Mouse (Mus musculus) adrenal gland, adult 2 months (tissue): Measurements from ENCODE around the gene Gpr89. TPM values are rescaled to one million over a fixed set of nuclear protein-coding genes. Genes with fewer than 3 reads are reported as not detected.

ENCODE experiments used
- DNase-seq: peaks from one replicate; pipeline ENCODE4 v3.0.0; 2021
- long read RNA-seq: library from polyadenylated mRNA; stranded (forward); transcript quantifications from one replicate; pipeline ENCODE4 v2.0.0, GENCODE M21; 2021
- polyA plus RNA-seq: library from polyadenylated mRNA; depleted of rRNA; stranded (reverse); fragments of >200 nt; gene quantifications from 2 replicates; pipeline ENCODE4 v1.2.3, GENCODE M21; 2012; rRNA removed
- total RNA-seq, 2 experiments: library from RNA; stranded (reverse); gene quantifications; 2 replicates each; pipeline ENCODE4 v1.2.3; 2021

Gene Gpr89
- total RNA-seq (10 to 100 TPM; 27.9 to 34.4 TPM), polyA plus RNA-seq (8.6 and 10.7 TPM in 2 replicates)
- long read RNA-seq, full-length matches to known transcripts = 18 of 23 reads
- long read RNA-seq, partial matches to known transcripts = 1 of 23 reads
- long read RNA-seq, other reads (novel, unspliced or antisense) = 4 of 23 reads

DNA sequence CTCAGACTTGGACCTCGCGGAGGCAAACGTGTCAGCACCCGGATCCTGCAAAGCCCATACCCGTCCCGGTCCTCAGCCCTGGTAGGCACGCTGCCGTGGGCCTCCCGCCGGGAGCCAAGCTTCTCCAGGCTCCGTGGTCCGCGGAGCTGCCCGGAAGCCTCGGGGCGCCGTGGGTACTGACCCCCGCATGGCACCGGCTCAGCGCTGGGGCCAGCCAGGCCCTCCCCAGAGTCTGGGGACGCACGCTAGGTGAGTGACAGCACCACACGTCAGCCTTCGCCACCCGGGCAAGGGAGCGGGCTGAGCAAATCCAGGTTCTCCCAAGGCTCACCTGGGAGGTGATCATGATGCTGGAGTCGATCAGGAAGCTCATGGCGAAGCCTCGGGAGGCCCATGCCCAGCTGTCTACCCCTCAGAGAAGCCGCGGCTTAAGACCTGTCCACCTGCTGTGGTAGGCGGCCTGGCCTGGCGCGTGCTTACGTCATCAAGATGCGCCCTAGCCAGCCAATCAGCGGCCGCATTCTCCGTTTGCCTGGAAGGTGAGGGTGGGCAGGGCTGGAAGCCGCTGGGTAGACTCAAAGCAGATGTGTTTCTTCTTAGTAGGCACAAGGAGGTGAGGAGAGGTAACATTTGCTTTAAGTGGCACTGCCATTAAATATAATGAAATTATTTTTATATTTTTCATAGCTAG, at the start of gene Gpr89:
Gpr89 (minus strand) TSS at position 496 of the 691 bp plus-strand sequence.
- DNase-seq = peak; percentile 97

DNA sequence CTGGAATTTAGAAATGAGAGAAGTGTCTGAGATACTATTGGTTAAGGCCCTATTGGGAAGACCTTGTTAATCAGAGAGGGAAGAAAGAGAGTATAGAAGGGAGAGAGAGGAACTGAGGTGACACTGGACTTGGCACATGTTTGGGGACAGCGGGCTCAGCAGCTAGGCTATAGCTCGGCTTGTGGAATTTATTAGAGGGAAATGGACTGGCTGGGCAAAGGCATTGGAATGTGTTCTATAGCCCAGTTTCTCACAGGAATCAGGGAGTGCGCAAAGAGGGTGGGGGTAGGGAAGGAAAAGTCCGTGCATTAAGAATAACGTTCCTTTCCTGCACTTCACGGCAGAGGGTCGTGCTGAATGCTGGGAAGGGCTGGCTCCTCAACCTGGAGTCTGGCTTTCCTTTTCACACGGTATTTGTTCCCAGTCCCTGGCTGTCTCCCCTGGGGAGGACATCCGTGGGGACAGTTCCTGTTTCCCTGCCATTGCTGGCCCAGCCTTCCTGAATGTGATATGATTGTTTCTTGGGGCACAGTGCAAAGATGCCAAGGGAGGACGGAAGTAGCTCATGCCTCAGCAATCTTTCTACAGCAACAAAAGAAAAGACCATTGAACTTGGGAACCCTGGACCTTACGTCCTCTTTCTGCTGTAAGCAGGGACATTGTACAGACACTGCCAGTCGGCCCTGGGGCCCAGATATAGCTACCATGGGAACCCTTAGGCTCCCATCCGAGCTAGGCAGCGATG, 48.5 kb upstream of the Gpr89 start:
- DNase-seq = peak; percentile 3

DNA sequence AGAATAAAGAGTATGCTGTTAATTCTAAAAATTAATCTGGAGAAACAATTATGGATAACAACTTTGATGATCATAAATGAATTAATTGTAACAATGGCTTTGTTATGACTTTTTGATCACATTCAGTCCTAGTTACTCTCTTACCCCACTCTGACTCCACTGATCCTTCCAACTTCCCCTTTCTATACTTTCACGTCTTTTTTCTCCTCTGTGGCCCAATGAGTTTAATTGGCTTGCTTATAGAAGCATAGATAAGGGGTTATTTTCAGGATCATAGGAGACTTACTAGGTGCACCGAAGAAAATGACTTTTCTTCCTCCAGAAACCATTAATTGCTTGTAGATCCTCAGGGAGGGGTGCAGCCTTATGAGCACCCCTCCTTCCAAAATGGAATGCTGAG, 37.6 kb upstream of the Gpr89 start:
- no peak for DNase-seq

DNA sequence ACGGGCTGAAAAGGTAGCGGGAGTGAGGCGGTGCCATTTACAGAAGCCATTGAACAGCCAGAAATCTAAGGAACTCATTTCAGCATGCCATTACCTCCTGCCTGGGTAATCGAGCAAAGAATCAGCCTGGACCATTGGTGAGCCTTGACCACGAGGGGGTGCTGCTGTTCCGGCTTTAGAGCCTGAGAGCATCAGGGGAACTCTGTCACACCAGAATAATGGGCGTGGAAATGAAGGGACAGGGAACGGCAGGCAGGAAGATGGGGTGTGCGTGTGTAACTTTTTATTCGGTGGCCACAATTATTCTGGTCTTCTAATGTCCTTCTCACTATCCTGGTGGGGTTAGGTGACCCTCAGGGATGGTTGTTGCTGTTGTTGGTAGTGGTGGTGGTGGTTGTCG, 33.6 kb upstream of the Gpr89 start:
- DNase-seq = peak; percentile 83

DNA sequence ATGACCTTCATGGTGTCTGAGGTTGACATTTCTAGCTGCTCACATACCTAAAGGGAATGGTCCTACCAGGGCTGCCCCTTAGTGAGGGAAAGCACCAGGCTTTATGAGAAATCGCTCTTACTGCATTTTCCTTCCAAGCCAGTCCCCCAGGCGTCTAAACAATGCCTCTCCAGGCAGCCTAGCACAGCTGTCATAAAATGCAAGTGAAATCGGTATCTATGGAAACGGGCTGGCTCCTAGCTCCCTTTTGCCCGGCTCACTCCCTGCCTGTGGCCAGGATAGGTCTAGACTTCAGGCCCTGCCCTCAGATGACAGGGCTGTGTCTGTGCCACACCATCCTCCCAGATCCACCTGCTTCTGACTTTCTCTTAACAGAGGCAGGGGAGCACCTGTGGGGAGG, 32.5 kb upstream of the Gpr89 start:
- DNase-seq = no peak

DNA sequence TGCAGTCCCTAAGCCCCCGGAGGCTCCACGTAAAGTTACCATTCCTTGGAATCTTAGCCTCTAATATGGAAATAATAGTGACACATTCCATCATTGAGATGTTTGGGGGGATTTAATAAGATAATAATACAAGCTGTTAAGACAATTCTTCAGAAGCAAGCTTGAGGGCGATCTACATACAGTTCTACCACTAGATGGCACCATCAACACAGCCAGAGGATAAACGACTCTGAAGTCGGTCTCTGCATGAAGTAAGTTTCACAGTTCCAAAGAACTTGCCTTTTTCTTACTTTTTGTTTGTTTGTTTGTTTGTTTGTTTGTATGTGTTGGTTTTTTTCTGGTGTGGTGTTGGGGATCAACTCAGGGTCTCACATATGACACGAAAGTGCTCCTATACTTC, 31.1 kb upstream of the Gpr89 start:
- peak; percentile 16 for DNase-seq

DNA sequence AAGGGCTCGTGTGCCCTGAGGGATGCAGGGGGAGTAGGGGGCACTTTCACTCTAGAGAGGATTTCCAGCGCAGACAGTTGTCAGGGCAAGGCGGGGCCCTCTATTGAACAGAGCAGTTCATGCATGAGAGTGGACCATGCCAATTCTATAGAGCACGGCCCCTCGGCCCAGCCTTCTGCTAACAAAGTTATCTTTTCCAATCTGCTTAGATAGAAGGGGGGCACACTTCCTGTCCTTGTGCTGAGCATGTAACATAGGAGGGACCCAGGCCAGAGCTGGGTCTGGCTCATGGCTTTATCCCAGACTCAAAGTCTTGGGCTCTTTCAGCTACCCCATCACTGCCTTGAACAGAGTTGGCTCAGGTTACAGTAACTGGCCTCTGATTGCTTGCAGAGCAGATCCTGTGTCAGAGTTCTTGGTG, 26.1 kb upstream of the Gpr89 start:
- peak; percentile 7 for DNase-seq

DNA sequence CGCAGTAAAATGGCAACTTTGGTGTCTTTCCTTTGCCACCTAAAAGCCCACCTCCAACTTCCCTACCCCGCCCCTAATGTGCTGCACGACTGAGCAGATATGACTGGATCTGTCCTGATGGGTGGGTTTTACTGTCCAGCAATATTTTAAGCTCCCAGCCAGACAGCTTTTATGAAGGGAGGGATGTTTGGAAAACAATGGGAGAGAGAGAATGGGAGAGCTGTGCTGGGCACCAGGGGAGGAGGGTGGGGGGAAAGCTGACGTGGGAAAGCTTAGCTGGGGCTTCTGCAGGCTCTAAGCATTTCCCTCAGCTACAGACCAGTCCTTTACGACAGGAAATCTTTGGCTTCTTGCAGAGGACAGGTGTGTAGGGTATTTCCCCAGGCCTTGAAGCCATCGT, 20.8 kb upstream of the Gpr89 start, which contains the start of gene Gja8:
Gja8 (minus strand) TSS at position 101 of the 400 bp plus-strand sequence.
- DNase-seq = no peak

DNA sequence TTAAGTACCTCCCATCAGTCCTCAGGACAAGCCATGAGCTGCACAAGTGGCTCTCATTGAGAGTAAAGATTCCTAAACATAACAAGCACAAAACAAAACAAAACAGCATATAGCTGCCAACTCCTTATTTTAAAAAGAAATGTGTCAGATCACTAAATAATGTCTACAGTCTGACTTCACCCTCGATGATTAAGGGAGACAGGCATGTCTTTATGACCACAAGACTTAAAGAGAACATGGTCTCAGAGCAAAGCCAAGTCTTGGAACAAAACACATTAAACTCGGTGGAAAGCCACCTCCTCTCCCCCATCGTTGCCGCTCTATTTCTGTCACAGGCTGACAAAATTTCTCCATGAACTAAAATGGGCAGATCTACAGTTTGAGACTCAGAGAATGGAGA, 19.5 kb upstream of the Gpr89 start:
- DNase-seq = no peak

DNA sequence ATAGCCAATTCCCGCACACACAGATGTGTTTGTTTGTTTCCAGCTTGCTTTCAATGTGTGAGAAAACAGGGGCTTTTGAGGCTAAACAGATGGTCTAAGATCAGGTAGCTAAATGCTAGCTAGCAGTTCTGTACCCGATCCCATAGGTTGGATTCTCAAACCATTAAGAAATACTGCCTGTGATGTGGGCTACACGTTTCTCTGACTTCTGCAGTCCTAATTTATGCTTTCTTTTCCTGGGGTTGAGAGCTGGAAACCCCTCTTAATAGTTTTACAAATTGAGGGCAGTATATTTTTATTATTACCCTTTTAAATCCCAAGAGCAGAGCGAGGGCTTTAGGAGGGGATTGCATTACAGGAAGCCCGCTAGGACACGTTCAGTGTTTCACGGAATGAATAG, 15.8 kb upstream of the Gpr89 start:
- DNase-seq = no peak

DNA sequence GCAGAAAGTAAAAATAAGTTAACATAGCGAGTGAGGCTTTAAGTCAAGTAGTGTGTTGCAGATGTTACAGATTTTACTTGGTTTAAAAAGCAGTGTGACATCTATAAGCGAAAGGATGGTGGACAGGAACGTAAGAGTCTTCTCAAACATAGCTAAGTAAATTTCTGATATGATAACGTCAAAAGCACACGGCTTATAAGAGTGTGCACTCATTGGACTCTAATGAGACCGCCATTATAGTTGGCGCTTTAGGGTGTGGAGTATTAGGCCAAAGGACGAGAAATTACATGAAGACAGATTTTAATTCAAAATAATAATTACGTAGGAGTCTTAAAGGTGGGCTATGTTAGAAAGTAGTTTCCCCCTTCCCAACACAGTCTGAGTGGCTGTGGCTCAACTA, 446 bp upstream of the Gpr89 start:
- no peak for DNase-seq

DNA sequence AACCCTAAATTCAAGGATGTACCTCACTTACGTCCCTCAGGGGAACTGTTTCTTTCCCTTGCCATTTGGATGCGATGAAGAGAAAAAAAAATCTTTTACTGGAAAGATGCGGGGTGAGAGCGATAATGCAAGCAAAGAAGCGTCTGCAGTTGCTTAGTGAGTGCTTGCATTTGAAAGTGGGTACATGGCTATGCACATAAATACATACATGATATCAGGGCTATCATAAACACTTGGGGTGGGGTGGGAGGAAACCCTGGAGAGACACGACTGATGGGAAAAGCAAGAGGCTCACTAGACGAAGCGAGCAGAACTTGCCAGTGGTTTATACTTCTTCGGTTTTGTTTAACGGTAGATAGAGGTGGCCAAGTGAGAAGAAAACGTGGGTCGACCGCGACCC, 753 bp downstream of the Gpr89 start, which contains the start of gene Gja5:
Gja5 (plus strand) TSS at position 301 of the 400 bp plus-strand sequence.
- no peak for DNase-seq

DNA sequence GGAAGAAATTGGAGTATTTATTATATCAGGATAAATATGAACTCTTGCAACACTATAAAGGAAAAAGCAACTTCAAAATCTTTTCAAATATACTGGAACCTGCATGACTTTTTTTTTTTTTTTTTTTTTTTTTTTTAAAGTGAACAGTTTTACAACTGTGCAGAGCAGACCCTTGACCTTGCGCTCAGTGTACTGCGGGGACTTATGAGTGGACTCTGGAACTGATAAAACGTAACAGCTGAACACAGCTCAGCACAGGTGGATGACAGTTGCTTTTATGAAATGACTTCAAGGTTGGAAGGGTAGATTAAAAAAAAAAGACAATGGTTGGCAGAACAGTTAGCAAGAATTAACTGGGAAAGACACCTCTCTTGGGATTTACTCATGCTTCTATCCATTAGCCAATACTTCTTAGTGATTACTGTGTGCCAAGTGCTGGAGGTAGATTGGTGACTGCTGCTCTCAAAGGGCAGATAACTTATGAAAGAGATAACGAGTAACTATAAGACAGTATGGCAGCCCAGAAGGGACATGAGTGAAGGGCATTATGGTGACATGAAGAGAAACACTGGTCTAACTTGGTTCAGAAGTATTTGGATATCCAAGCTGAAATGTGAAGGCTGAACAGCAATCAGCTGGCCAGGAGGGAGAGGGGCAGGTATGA, 2.7 kb downstream of the Gpr89 start:
- DNase-seq = no peak

DNA sequence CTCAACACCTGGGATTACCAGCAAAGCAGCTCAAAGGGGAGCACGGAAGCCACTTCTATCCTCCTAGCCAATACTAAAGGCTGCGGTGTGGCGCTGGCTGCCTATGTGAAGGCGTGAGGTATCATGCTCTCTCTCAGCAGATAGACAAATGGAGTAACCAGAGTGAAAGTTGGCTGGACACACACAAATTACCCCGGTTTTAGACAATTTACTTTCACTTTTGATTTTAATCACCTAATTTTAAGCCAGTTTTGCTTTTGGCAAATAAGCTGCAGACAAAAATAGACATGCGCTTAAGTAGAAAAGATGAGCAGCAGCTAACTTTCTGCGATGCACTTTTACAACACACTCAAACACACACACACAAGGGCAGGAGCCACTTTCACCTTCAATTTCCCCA, 21.5 kb downstream of the Gpr89 start:
- DNase-seq = no peak

DNA sequence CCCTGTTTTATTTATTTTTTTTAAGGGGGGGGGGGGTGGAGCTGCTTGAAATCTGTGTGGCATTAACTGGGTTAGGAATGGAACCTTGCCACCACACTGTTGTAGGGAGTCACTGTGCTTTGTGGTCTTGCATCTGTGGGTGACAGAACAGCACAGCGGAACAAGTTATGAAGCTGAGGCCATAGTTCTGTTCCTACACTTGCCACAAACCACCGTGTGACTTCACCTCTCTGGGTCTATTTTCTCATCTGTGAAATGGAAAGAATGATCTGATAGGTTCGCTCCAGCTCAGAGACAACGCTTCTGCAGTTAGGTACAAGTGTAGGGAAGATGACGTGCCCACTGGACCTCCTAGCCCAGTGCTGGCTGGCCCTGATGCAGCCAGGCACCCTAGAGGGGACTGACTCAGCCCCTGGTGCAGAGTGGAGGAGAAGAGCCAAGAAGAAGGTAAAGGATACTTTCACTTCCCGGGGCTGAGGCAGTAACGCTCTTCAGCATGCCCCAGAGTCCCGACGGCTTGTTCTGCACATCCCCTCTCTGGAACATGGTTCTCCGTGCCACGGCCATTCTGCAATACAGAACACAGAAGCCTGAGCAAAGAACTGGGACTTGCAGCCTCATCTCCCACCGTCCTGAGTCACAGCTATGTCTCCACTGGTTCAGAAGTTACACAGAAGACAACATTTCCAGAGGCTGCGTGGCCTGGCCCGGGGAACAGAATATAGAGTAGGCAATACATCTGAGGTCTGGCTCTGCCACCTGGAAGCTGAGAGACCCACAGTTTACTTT, 22.9 kb downstream of the Gpr89 start:
- no peak for DNase-seq

DNA sequence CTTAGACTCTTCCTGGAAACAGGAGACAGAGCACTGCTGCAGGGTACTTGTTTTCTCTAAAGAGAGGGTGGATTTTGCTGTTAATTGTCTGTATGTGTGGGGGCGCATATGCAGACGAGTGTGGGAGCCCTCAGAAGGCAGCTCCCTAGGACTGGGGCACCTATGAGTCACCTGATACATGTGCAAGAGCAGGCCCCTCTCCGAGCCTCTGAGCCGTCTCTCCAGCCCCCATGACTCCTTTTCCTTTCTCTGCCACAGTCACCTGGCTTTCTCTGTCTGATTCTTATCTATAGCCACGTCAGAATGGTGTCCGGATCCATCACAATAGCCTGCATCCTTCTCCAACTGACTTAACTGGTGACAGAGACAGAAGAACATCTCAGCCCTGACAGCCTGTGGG, 23.6 kb downstream of the Gpr89 start:
- DNase-seq = no peak

DNA sequence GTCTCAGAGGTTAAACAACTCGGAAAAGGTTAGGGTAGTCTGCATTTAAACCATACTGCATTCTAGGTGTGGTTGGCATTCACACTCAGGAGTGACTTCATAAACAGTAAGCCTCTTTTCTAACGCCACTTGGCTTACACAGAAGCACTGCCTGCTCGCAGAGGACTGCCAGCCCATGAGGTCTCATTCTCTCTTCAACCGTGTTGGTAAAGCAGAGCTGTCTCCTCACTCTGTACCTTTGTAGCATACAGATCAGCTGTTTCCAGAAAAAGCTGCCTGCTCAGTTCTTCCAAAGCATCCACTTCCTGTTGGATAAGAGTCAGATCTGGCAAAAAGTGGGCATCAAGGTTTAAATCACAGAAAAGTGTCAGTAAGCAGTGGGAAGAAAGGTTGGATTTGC, 24.8 kb downstream of the Gpr89 start:
- no peak for DNase-seq

DNA sequence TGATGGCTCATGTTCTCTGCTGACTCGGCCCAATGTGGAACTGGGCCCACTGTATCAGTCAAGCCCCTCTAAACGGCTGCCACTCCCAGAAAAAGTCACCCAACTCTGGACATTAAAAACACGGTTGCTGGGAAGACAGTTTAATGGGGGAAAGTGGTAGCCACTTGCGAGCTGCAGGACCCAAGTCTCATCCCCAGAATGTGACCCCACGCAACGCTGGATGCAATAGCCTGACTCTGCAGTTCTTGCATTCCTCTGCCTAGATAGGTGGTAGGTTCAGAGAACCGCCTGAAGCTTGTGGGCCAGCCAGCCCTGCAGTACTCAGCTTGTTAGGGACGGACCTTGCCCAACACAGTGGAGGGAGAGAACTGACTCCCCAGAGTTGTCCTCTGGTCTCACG, 25.6 kb downstream of the Gpr89 start:
- no peak for DNase-seq

DNA sequence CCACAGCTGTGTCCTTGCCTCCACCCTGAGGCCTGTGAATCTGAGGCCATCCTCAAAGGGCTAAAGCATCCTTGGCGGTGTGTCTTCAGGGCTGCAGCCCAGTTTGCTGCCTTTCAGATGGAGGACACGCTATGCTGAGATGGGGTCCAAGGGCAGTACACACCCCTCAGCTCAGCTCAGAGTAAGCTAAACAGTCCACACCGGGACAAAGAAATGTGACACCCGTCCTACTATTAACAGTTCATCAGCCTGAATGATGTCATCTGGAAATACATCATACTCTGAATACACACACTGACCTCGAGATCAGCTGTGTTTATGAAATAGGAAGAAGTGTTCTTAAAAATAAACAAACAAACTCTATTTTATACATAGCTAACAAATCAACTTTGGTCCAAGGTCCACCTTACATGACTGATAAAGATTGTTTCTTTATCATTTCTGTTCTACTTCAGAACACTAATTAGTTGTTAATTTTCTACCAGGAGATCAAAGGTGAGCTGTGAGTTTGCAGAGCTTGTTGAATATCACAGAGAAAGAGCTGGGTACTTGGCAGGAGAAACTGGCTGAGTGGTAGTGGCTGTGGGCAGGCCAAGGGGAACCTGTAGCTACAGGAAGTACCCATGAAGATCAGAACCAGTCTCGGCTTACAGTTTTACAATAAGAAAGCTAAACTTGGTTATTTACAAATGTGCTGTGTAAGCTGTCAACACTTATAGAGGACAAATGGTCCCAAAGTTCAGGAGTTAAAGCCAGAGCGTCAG, 30.2 kb downstream of the Gpr89 start:
- no peak for DNase-seq

DNA sequence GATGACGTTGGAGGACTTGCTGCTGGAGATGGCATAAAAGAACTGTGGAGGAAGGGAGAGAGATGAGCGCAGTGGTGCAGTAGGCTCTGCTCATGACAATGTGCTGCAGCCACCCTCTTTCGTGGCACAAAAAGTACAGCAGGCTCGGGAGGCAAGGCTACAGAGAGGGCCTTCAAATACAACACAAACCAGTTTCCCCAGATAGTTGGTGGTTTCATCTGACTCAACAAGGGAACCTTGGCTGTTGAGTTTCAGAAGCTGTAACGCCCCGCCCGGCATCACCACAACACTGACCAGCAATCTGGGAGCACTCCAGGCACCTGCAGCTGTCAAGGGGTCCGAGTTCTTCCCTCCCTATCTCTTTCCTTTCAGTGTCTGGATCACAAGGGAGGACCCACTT, 32.6 kb downstream of the Gpr89 start:
- DNase-seq = no peak

DNA sequence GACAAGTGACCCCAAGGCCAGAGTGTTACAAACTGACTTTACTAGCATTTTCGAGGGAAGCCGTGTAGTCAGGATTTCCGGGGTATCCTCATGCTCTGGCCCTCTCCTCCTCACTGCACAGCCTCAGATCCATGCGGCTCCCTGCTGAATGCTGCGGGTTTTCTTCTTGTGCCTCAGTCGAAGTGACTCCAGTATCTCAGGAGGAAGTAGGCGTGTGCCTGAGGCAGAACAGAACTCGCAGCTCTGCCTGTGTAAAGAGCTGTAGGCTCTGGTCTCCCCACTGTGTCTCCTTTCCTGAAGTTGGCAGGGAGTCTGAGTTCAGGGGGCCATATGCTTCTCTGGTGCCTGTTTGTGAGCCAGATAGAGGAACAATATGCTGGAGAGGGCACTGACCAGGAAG, 34.1 kb downstream of the Gpr89 start:
- no peak for DNase-seq
